Mouse (Mus musculus) heart, adult 2 months (tissue): ENCODE measurements around the gene Hvcn1. TPM values are rescaled to one million over a fixed set of nuclear protein-coding genes. Genes with fewer than 3 reads are reported as not detected.

Source experiments
- DNase-seq, 2 experiments: peaks; one replicate each; pipeline ENCODE4 v3.0.0; 2021
- H3K27ac ChIP-seq: fragments of 200-600 bp; 2 replicates; pipeline ENCODE4 v1.8.1; 2022
- H3K27me3 ChIP-seq: fragments of 200-500 bp; 2 replicates; pipeline ENCODE4 v1.6.1; 2012; ENCODE audit warnings: mild to moderate bottlenecking, low read length, inconsistent platforms, mixed read lengths; ENCODE audit not compliant: control insufficient read depth, insufficient read depth
- H3K36me3 ChIP-seq: fragments of 200-500 bp; 2 replicates; pipeline ENCODE4 v1.6.1; 2012; ENCODE audit warnings: low read length, inconsistent platforms; ENCODE audit not compliant: control insufficient read depth, insufficient read depth
- H3K4me1 ChIP-seq: fragments of 200-500 bp; 2 replicates; pipeline ENCODE4 v1.6.1; 2011; ENCODE audit warnings: low read length; ENCODE audit not compliant: control insufficient read depth, insufficient read depth
- H3K4me3 ChIP-seq: fragments of 200-600 bp; 2 replicates; pipeline ENCODE4 v1.8.1; 2022
- H3K79me2 ChIP-seq: fragments of 200-500 bp; replicated peaks from 2 replicates; pipeline ENCODE4 v1.6.1; 2012; ENCODE audit warnings: mild to moderate bottlenecking, inconsistent platforms, low read length, moderate library complexity, mixed read lengths; ENCODE audit not compliant: control insufficient read depth, insufficient read depth
- H3K9ac ChIP-seq: fragments of 200-500 bp; 2 replicates; pipeline ENCODE4 v1.6.1; 2012; ENCODE audit warnings: low read depth, mild to moderate bottlenecking, control low read depth, inconsistent platforms, low read length, mixed read lengths
- CTCF ChIP-seq: fragments of 200-600 bp; IDR thresholded peaks from 2 replicates; pipeline ENCODE4 v1.8.1; 2022; ENCODE audit warnings: antibody characterized with exemption, mild to moderate bottlenecking, moderate library complexity
- EP300 ChIP-seq: fragments of 200-500 bp; IDR thresholded peaks from 2 replicates; pipeline ENCODE4 v1.6.1; 2011; ENCODE audit warnings: low read depth, low read length, control low read depth; ENCODE audit not compliant: insufficient read depth
- POLR2A ChIP-seq: fragments of 200-500 bp; IDR thresholded peaks from 2 replicates; pipeline ENCODE4 v1.6.1; 2011; ENCODE audit warnings: mild to moderate bottlenecking, low read depth, low read length, control low read depth; ENCODE audit not compliant: insufficient read depth
- WGBS: fragments of 180-500 bp; shearing (Covaris S2); methylation state at CpG from one replicate; pipeline ENCODE4 v1.1.7; 2018; 5-methylcytosine and 5-hydroxymethylcytosine counted together
- intact Hi-C: fragments of 180-260 bp; cut with DNase I; formaldehyde crosslinking; loops from one replicate; pipeline ENCODE4 v1.15.1; 2025
- polyA plus RNA-seq: library from polyadenylated mRNA; depleted of rRNA; stranded (reverse); fragments of >200 nt; gene quantifications from 2 replicates; pipeline ENCODE4 v1.2.3, GENCODE M21; 2012
- total RNA-seq, 2 experiments: library from RNA; stranded (reverse); gene quantifications; 2 replicates each; pipeline ENCODE4 v1.2.3; 2021

Gene Hvcn1
- total and polyA plus RNA-seq, 3 experiments: 0.81 to 2.9 (median 1.5) TPM

GRCm38 (mm10) chr5:122234319-122235195 lies 28.0 kb downstream of the Hvcn1 start:
- Histone ChIP-seq H3K4me1 (no peaks in the 10 kb centered on the region; the same call in 1 of the 2 replicates), H3K4me3 (no peak overlapping the region), H3K27me3 (no peaks in the 10 kb centered on the region), H3K9ac (no peak overlapping the region), H3K79me2 (no peaks in the 10 kb centered on the region), H3K27ac (no peak overlapping the region), H3K36me3 (no peaks in the 10 kb centered on the region)
- WGBS: 77% methylated on average over 9 of the region's 9 CpGs
- DNase-seq: no peak
- TF ChIP-seq POLR2A (no peak), CTCF (no peak), EP300 (no peak)
- intact Hi-C loops: no loop called here

- TF ChIP-seq POLR2A: no peak
- Histone ChIP-seq H3K4me1 (peaks cover 2% of the 10 kb centered on the region; the same call in 1 of the 2 replicates), H3K27ac (no peak overlapping the region), H3K4me3 (no peak overlapping the region), H3K79me2 (no peaks in the 10 kb centered on the region), H3K9ac (no peak overlapping the region), H3K27me3 (no peaks in the 10 kb centered on the region), H3K36me3 (no peaks in the 10 kb centered on the region)
- DNase-seq: no peak
- 48% methylated on average over 9 of the region's 9 CpGs for WGBS
- intact Hi-C loops: no loop called here
Observed at GRCm38 (mm10) chr5:122235196-122235836, 28.7 kb downstream of the Hvcn1 start.

GRCm38 (mm10) chr5:122237200-122237599 lies 30.6 kb downstream of the Hvcn1 start:
- DNase-seq: no peak
- peaks cover 2% of the 10 kb centered on the region; the same call in 1 of the 2 replicates for H3K4me1 ChIP-seq
- H3K27ac ChIP-seq: no peak overlapping the region
- no peak overlapping the region for H3K4me3 ChIP-seq
- H3K36me3 ChIP-seq: no peaks in the 10 kb centered on the region
- no peaks in the 10 kb centered on the region for H3K27me3 ChIP-seq
- intact Hi-C loops: no loop called here
- H3K9ac ChIP-seq: no peak overlapping the region
- no peaks in the 10 kb centered on the region for H3K79me2 ChIP-seq
- TF ChIP-seq CTCF (no peak), POLR2A (no peak), EP300 (no peak)
- 74% methylated on average over 5 of the region's 5 CpGs for WGBS

GRCm38 (mm10) chr5:122239618-122240017 lies 33.0 kb downstream of the Hvcn1 start:
- WGBS: 45% methylated on average over 7 of the region's 7 CpGs
- Histone ChIP-seq H3K36me3 (no peaks in the 10 kb centered on the region), H3K4me3 (no peak overlapping the region), H3K9ac (no peak overlapping the region), H3K27ac (no peak overlapping the region), H3K79me2 (no peaks in the 10 kb centered on the region), H3K4me1 (peaks cover 2% of the 10 kb centered on the region; the same call in 1 of the 2 replicates), H3K27me3 (no peaks in the 10 kb centered on the region)
- DNase-seq: no peak
- intact Hi-C loops: loop anchor here (5.0 kb wide), 1 partner anchor 107 kb away; no protein-coding TSS in a partner anchor
- TF ChIP-seq CTCF: no peak
- no peak for TF ChIP-seq EP300

- no peaks in the 10 kb centered on the region for H3K27me3 ChIP-seq
- WGBS: 92% methylated on average over 11 of the region's 11 CpGs
- DNase-seq: no peak
- no peak overlapping the region for H3K4me3 ChIP-seq
- intact Hi-C loops: loop anchor here (5.0 kb wide), 1 partner anchor 108 kb away; no protein-coding TSS in a partner anchor
- no peaks in the 10 kb centered on the region for H3K79me2 ChIP-seq
- TF ChIP-seq CTCF (no peak), POLR2A (no peak), EP300 (no peak)
- H3K36me3 ChIP-seq: no peaks in the 10 kb centered on the region
- peaks cover 2% of the 10 kb centered on the region; the same call in 1 of the 2 replicates for H3K4me1 ChIP-seq
- no peak overlapping the region for H3K9ac ChIP-seq
- no peak overlapping the region for H3K27ac ChIP-seq
Observed at GRCm38 (mm10) chr5:122240521-122240920, 33.9 kb downstream of the Hvcn1 start.

GRCm38 (mm10) chr5:122240989-122241388 lies 34.4 kb downstream of the Hvcn1 start:
- no peak for DNase-seq
- Histone ChIP-seq H3K4me1 (peaks cover 2% of the 10 kb centered on the region; the same call in 1 of the 2 replicates), H3K9ac (no peak overlapping the region), H3K27me3 (no peaks in the 10 kb centered on the region), H3K79me2 (no peaks in the 10 kb centered on the region), H3K36me3 (no peaks in the 10 kb centered on the region), H3K4me3 (no peak overlapping the region), H3K27ac (no peak overlapping the region)
- TF ChIP-seq CTCF: no peak
- no peak for TF ChIP-seq POLR2A
- no peak for TF ChIP-seq EP300
- intact Hi-C loops: loop anchor here (5.0 kb wide), 1 partner anchor 109 kb away; no protein-coding TSS in a partner anchor
- WGBS: 80% methylated on average over 1 of the region's 1 CpGs
